Mouse (Mus musculus) heart, adult 2 months (tissue): ENCODE results near the gene Ccdc189.

Experiments used
- CTCF ChIP-seq: fragments of 200-600 bp; IDR thresholded peaks from 2 replicates; pipeline ENCODE4 v1.8.1; 2022; ENCODE audit warnings: antibody characterized with exemption, mild to moderate bottlenecking, moderate library complexity
- EP300 ChIP-seq: fragments of 200-500 bp; IDR thresholded peaks from 2 replicates; pipeline ENCODE4 v1.6.1; 2011; ENCODE audit warnings: low read depth, low read length, control low read depth; ENCODE audit not compliant: insufficient read depth

- peak; percentile 9; the same call in 1 of the 2 replicates for TF ChIP-seq CTCF
- TF ChIP-seq EP300 = no peak
Observed at GRCm38 (mm10) chr7:127601735-127602134, 13.3 kb upstream of the Ccdc189 start.
